ENCODE assay signal across 24 mouse cellular contexts in the genomic region with DNA sequence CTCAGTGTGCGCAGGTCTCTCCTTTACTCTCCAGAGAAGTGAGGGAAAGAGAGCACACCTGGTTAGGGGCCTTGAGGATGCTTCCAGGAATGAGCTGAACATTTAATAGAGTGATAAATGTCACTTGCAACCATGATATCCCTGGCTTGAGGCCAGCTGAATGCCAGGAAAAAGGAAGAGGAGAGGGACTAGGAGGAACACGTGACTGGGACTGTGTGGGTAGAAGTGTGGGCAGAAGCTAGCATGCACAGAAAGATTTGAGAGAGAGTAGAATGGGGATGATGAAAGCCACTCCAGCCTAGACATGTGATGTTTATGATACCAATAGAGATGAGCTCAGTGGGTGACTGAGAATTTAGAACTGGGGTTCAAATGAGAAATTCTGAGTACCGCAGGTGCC. TPM values are rescaled to one million over a fixed set of nuclear protein-coding genes. Genes with fewer than 3 reads are reported as not detected.
DNase-seq lines count a peak whose midpoint lies in the region; TF ChIP-seq lines count a peak whose summit lies in the region.
"Had no signal": no experiment of that assay in that cellular context is flagged by ENCODE, and none has a peak within 500 bp of the region (broad histone marks: within the 10 kb centered on the region; RNA-seq: fewer than 3 reads in every experiment).

No protein-coding gene starts in this region.

- no peaks in the 10 kb centered on the region for H3K9me3 ChIP-seq in MEL (replicated peaks; ENCODE audit: insufficient read depth, low read length)
- H3K9me3 ChIP-seq: forebrain, embryonic 13.5 days; hindbrain, embryonic 10.5 days; hindbrain, embryonic 15.5 days; midbrain, embryonic 10.5 days; midbrain, embryonic 15.5 days; neural tube, embryonic 15.5 days had no signal

- no peak overlapping the region for H3K9ac ChIP-seq in MEL (ENCODE audit: control insufficient read depth, low read depth, low read length, poor library complexity, severe bottlenecking)
- H3K9ac ChIP-seq: forebrain, embryonic 13.5 days; hindbrain, embryonic 15.5 days; liver, embryonic 14.5 days; lung, embryonic 14.5 days; midbrain, embryonic 15.5 days; neural tube, embryonic 15.5 days had no signal

- no peak for TF ChIP-seq RAD21 in MEL (IDR thresholded peaks at IDR 0.05; ENCODE audit: low read depth, low read length)

- no peak for TF ChIP-seq POLR2A in MEL (IDR thresholded peaks at IDR 0.05; ENCODE audit: control insufficient read depth in 1 of 2, insufficient read depth in 1 of 2, low read depth in 1 of 2, low read length in 2 of 2, poor library complexity in 1 of 2)

- H3K27ac ChIP-seq in MEL (ENCODE audit: control insufficient read depth, low read depth, low read length), result no peak overlapping the region
- H3K27ac ChIP-seq: forebrain, embryonic 13.5 days; hindbrain, embryonic 10.5 days; hindbrain, embryonic 15.5 days; liver, embryonic 14.5 days; midbrain, embryonic 10.5 days; midbrain, embryonic 15.5 days; neural tube, embryonic 15.5 days had no signal

- intact Hi-C loops in left cerebral cortex, postnatal 4 days (cut with DNase I), result no loop called here

- peak; percentile 41 for DNase-seq in frontal cortex, postnatal 36 days (ENCODE audit: low spot score in 2 of 2)
- DNase-seq in frontal cortex, postnatal 25 days (ENCODE audit: low spot score in 2 of 2), result no peak
- peak; percentile 11 to 21 for DNase-seq in left cerebral cortex, adult 8-10 months (ENCODE audit: low spot score in 2 of 2)
- no peak for DNase-seq in left cerebral cortex, postnatal 4 days
- DNase-seq in MEL (ENCODE audit: low read depth, low spot score), result no peak
- DNase-seq in telencephalon, adult 2 months (ENCODE audit: low read depth, low spot score), result peak; percentile 31
- no peak for DNase-seq in kidney, adult 18-20 months
- DNase-seq: adrenal gland, adult 2 months; cerebellum, adult 8-10 months; cerebellum, postnatal 25 days; gastrocnemius, postnatal 14 days; heart, postnatal 14 days; kidney, adult 11 months; kidney, postnatal 4 days; liver; lung, embryonic 14.5 days; lung, postnatal 14 days had no signal

- no peaks in the 10 kb centered on the region for H3K4me1 ChIP-seq in MEL (ENCODE audit: control insufficient read depth in 1 of 2, insufficient read depth in 2 of 2, low read length in 2 of 2)
- H3K4me1 ChIP-seq: forebrain, embryonic 13.5 days; hindbrain, embryonic 10.5 days; hindbrain, embryonic 15.5 days; midbrain, embryonic 10.5 days; midbrain, embryonic 15.5 days; neural tube, embryonic 15.5 days had no signal

- no peaks in the 10 kb centered on the region for H3K79me2 ChIP-seq in MEL (ENCODE audit: control insufficient read depth, insufficient read depth, low read length, poor library complexity)

- no peak overlapping the region for H3K4me3 ChIP-seq in MEL (ENCODE audit: control insufficient read depth in 1 of 2, insufficient read depth in 1 of 2, low read depth in 2 of 2, low read length in 2 of 2)
- H3K4me3 ChIP-seq: forebrain, embryonic 13.5 days; hindbrain, embryonic 10.5 days; hindbrain, embryonic 15.5 days; midbrain, embryonic 10.5 days; midbrain, embryonic 15.5 days; neural tube, embryonic 15.5 days had no signal

- no peak for TF ChIP-seq CTCF in MEL (IDR thresholded peaks at IDR 0.05 in 2 of 3, conservative IDR thresholded peaks at IDR 0.05 in 1 of 3; ENCODE audit: control insufficient read depth in 1 of 3, insufficient read depth in 1 of 3, low read depth in 2 of 3, low read length in 3 of 3, poor library complexity in 1 of 3, severe bottlenecking in 1 of 3)

- H3K27me3 ChIP-seq in MEL (ENCODE audit: control insufficient read depth in 1 of 2, insufficient read depth in 2 of 2, low read length in 2 of 2), result peaks cover 0 to 9% of the 10 kb centered on the region in 2 experiments; a peak in 2 of 4 replicates
- H3K27me3 ChIP-seq: forebrain, embryonic 13.5 days; hindbrain, embryonic 15.5 days; midbrain, embryonic 15.5 days; neural tube, embryonic 15.5 days had no signal

- TF ChIP-seq EP300 in MEL (IDR thresholded peaks at IDR 0.05; ENCODE audit: low read depth in 1 of 2, low read length in 2 of 2), result no peak

- H3K36me3 ChIP-seq in MEL (ENCODE audit: control insufficient read depth in 1 of 2, insufficient read depth in 2 of 2, low read length in 2 of 2), result no peaks in the 10 kb centered on the region
- H3K36me3 ChIP-seq: hindbrain, embryonic 10.5 days; hindbrain, embryonic 15.5 days; midbrain, embryonic 10.5 days; midbrain, embryonic 15.5 days; neural tube, embryonic 15.5 days had no signal

TF ChIP-seq in MEL, 35 proteins besides CTCF, POLR2A, EP300 and RAD21:
- no peak for TF ChIP-seq USF2 (IDR thresholded peaks at IDR 0.05; ENCODE audit: borderline replicate concordance in 1 of 2, insufficient read depth in 1 of 2, low read depth in 1 of 2, low read length in 2 of 2)
- TF ChIP-seq USF1 (IDR thresholded peaks at IDR 0.05; ENCODE audit: low read depth, low read length), result peak; percentile 19; the same call in 1 of the 2 replicates
- TF ChIP-seq MYC (IDR thresholded peaks at IDR 0.05; ENCODE audit: low read depth, low read length), result no peak

RNA-seq across cellular contexts. Expression of gene Marf1, which starts 52.0 kb away (rescaled TPM):
- total RNA-seq in left cerebral cortex, adult 8-10 months (2022), result 100 to 1,000 TPM; 135 to 173 (median 155) TPM
- total RNA-seq in left cerebral cortex, postnatal 4 days (2021), result 10 to 100 TPM; 43.2 to 45.8 TPM
- total RNA-seq in MEL (2012; rRNA removed), result 8.7 and 9.3 TPM in 2 replicates
- 10 to 100 TPM in 1 of 2 experiments, not detected in 1; 16.2 TPM for polyA plus RNA-seq in MEL (2012; ENCODE audit: insufficient read depth in 1 of 2, insufficient read length in 2 of 2, low read depth in 1 of 2, low replicate concordance in 2 of 2, missing spikeins in 1 of 2)

RNA-seq across cellular contexts. Expression of gene Nde1, which starts 52.1 kb away (rescaled TPM):
- total RNA-seq in left cerebral cortex, adult 8-10 months (2022), result 10 to 100 TPM; 14.8 to 22.3 (median 17.7) TPM
- total RNA-seq in left cerebral cortex, postnatal 4 days (2021), result 10 to 100 TPM; 13.4 to 15.8 TPM
- total RNA-seq in MEL (2012; rRNA removed), result 25.2 and 25.8 TPM in 2 replicates
- 10 to 100 TPM in 1 of 2 experiments, not detected in 1; 42.5 TPM for polyA plus RNA-seq in MEL (2012; ENCODE audit: insufficient read depth in 1 of 2, insufficient read length in 2 of 2, low read depth in 1 of 2, low replicate concordance in 2 of 2, missing spikeins in 1 of 2)

Comparison
In these comparisons a context has a peak if more than half of its experiments do, and no peak if none do; other contexts are left out.
1. DNase-seq: peak in frontal cortex, postnatal 36 days (2 of 2), left cerebral cortex, adult 8-10 months (2 of 2) and telencephalon, adult 2 months (single experiment); none in frontal cortex, postnatal 25 days (0 of 2), left cerebral cortex, postnatal 4 days (single experiment), MEL (single experiment) and kidney, adult 18-20 months (single experiment).